Mouse (Mus musculus) megakaryocyte-erythroid progenitor cell, adult 5 weeks (primary cell): ENCODE data around the gene Gm9913. TPM values are rescaled to one million over a fixed set of nuclear protein-coding genes. Genes with fewer than 3 reads are reported as not detected.

Source experiments
- polyA plus RNA-seq: library from polyadenylated mRNA; stranded (reverse); fragments of >175 nt; gene quantifications from 2 replicates; pipeline ENCODE4 v1.2.3, GENCODE M21; 2012

Gm9913 gene
- polyA plus RNA-seq, result not detected in 2 replicates

DNA sequence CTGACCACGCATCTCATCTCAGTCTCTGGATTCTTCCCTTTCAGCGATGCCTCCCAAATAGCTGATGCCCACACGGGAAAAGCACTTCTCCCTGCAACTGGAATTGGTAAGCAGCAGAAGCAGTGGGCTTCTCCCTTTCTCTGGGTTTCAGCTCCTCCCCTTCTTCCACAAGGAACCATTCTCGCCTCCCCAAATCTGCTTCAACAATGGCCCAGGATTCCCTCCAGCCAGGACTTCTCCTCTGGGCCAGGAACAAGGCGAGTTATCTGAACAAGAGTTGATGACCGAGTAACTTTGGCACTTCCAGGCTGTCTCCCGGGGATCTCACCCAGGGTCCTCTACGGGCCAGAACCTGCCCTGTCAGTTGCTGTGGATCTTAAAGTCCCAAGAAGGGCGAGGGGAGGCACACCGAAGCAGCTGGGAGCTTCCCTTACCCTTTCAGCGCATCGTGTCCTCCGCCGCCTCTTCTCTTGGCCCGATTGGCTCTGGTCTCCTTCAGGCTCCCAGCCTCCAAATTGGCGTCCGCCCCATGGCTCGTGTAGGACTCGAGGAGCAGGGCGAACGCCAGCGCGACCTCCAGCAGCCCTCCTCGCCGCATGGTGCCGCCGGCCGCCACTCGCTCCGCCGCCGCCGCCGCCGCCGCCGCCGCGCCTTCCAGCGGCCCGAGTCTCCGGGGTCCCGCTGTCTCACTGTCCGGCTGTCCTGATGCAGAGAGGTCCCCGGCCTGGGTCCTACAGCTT lies at the start of gene Gm9913:
Gene Gm9913, plus strand, starts transcription at position 84 of the 740 bp plus-strand sequence.

DNA sequence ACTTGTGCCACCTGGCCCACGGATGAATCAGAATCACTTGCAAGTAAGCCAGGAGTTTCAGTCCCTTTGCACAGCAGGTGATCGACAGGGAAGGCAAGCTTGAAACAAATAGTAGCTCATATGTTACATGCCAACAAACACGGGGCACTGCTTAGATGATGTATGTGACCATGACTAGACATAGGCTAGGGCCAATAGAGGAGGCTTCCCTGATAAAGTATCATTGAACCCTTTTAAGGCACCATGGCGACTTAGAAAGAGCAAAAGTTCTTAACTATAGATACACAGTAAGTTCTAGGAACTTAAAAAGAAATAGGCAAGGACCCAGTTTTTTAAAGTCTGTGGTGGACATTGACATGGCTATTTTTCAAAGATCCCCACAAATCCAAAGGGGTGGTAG lies 3.0 kb downstream of the Gm9913 start, which contains the start of gene Fbn1:
Gene Fbn1, minus strand, starts transcription at position 101 of the 400 bp plus-strand sequence.

Other genes starting within 250 kb of the Gm9913 start
- gene Fbn1, start 2.9 kb downstream of the Gm9913 start, polyA plus RNA-seq, result 0.10 and 0.16 TPM in 2 replicates
- gene Cep152, start 120.0 kb downstream of the Gm9913 start, polyA plus RNA-seq, result 2.3 and 3.7 TPM in 2 replicates
- gene Eid1, start 168.0 kb downstream of the Gm9913 start, polyA plus RNA-seq, result 50.3 and 71.6 TPM in 2 replicates
- gene Shc4, start 219.1 kb downstream of the Gm9913 start, polyA plus RNA-seq, result 0.13 TPM in 2 replicates